Mouse (Mus musculus) thymus, adult 2 months (tissue): ENCODE measurements around the gene Rhbdf2. TPM values are rescaled to one million over a fixed set of nuclear protein-coding genes. Genes with fewer than 3 reads are reported as not detected.

ENCODE experiments used
- DNase-seq: peaks from one replicate; pipeline ENCODE4 v3.0.0; 2021
- H3K27ac ChIP-seq: fragments of 200-500 bp; 2 replicates; pipeline ENCODE4 v1.5.1; 2012; ENCODE audit warnings: low read length, control low read depth; ENCODE audit not compliant: control insufficient read depth, insufficient read depth
- H3K27me3 ChIP-seq: fragments of 200-500 bp; 2 replicates; pipeline ENCODE4 v1.6.1; 2012; ENCODE audit warnings: mild to moderate bottlenecking, low read length, moderate library complexity, mixed read lengths; ENCODE audit not compliant: control insufficient read depth, insufficient read depth
- H3K36me3 ChIP-seq: fragments of 200-500 bp; 2 replicates; pipeline ENCODE4 v1.6.1; 2012; ENCODE audit warnings: mild to moderate bottlenecking, low read length, moderate library complexity; ENCODE audit not compliant: control insufficient read depth, insufficient read depth
- H3K4me1 ChIP-seq: fragments of 200-500 bp; replicated peaks from 2 replicates; pipeline ENCODE4 v1.6.1; 2012; ENCODE audit warnings: low read length; ENCODE audit not compliant: control insufficient read depth, insufficient read depth
- H3K4me3 ChIP-seq: fragments of 200-500 bp; 2 replicates; pipeline ENCODE4 v1.5.1; 2012; ENCODE audit warnings: mild to moderate bottlenecking, low read length, control low read depth, moderate library complexity; ENCODE audit not compliant: control insufficient read depth, insufficient read depth
- CTCF ChIP-seq: fragments of 200-500 bp; IDR thresholded peaks from 2 replicates; pipeline ENCODE4 v1.5.1; 2012; ENCODE audit warnings: mild to moderate bottlenecking, control low read depth, low read length, moderate library complexity, borderline replicate concordance; ENCODE audit not compliant: control insufficient read depth, poor library complexity, insufficient read depth; ENCODE audit errors: extremely low read depth
- POLR2A ChIP-seq: fragments of 200-500 bp; IDR thresholded peaks from 2 replicates; pipeline ENCODE4 v1.6.1; 2012; ENCODE audit warnings: mild to moderate bottlenecking, low read length, control low read depth, moderate library complexity; ENCODE audit not compliant: control insufficient read depth, poor library complexity, insufficient read depth; ENCODE audit errors: extremely low read depth
- WGBS: fragments of 180-500 bp; shearing (Covaris S2); methylation state at CpG from one replicate; pipeline ENCODE4 v1.1.7; 2018; 5-methylcytosine and 5-hydroxymethylcytosine counted together
- polyA plus RNA-seq: library from polyadenylated mRNA; depleted of rRNA; stranded (reverse); fragments of >200 nt; gene quantifications from 2 replicates; pipeline ENCODE4 v1.2.3, GENCODE M21; 2012

Gene Rhbdf2
- polyA plus RNA-seq, 1 experiment, result 44.4 TPM

DNA sequence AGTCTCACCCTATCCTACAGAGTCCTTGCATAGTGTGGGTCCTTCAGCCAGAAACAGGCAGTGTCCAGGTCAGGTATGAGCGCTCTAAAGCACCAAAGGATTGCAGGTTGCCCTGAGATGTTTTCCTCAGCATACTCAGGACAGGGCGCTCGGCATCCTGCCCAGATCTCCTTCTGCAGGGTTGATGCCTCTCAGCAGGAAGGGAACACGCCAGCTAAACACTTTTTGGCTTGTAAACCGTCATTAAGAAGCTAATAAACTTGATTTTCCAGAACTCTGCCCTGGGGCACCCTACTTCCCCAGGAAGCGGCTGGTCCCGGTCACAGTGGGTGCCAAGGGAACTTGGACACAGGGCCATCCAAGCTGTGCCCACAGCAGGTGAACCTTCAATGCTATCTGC is 7.7 kb downstream of the Rhbdf2 start:
- Histone ChIP-seq H3K4me1 (peaks cover 60% of the 10 kb centered on the region), H3K27ac (no peak overlapping the region), H3K4me3 (no peak overlapping the region), H3K27me3 (no peaks in the 10 kb centered on the region), H3K36me3 (no peaks in the 10 kb centered on the region)
- no peak for DNase-seq
- TF ChIP-seq CTCF, result no peak
- no peak for TF ChIP-seq POLR2A
- 95% methylated on average over 7 of the region's 7 CpGs for WGBS

DNA sequence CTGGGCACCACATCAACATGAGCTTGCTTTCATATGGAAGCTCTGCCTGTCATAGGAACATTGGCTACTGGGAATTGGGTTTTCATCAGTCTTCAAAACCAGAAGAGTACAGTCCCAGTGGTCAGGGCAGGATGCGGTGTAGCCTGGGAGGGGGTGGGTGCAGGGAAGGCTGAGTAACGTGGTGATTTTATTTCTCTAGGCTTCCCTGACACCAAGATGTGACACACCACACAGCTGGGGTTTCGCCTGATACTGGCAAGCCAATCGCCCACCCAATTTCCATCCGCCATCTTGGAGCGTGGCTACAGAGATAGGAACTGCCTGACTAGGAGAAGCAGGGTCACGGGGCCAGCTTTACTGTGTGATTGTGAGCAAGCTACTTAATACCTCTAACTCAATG is 8.2 kb downstream of the Rhbdf2 start:
- Histone ChIP-seq H3K27me3 (no peaks in the 10 kb centered on the region), H3K4me3 (no peak overlapping the region), H3K27ac (no peak overlapping the region), H3K36me3 (no peaks in the 10 kb centered on the region), H3K4me1 (peaks cover 57% of the 10 kb centered on the region)
- TF ChIP-seq CTCF (no peak), POLR2A (no peak)
- WGBS, result 78% methylated on average over 7 of the region's 7 CpGs
- DNase-seq, result no peak

- no peaks in the 10 kb centered on the region for H3K27me3 ChIP-seq
- peaks cover 49% of the 10 kb centered on the region for H3K4me1 ChIP-seq
- H3K4me3 ChIP-seq, result no peak overlapping the region
- 13% methylated on average over 7 of the region's 7 CpGs for WGBS
- DNase-seq, result no peak
- TF ChIP-seq CTCF, result no peak
- no peak for TF ChIP-seq POLR2A
- no peak overlapping the region for H3K27ac ChIP-seq
- H3K36me3 ChIP-seq, result no peaks in the 10 kb centered on the region
Measured at GRCm38 (mm10) chr11:116617641-116618040, 9.2 kb downstream of the Rhbdf2 start.

DNA sequence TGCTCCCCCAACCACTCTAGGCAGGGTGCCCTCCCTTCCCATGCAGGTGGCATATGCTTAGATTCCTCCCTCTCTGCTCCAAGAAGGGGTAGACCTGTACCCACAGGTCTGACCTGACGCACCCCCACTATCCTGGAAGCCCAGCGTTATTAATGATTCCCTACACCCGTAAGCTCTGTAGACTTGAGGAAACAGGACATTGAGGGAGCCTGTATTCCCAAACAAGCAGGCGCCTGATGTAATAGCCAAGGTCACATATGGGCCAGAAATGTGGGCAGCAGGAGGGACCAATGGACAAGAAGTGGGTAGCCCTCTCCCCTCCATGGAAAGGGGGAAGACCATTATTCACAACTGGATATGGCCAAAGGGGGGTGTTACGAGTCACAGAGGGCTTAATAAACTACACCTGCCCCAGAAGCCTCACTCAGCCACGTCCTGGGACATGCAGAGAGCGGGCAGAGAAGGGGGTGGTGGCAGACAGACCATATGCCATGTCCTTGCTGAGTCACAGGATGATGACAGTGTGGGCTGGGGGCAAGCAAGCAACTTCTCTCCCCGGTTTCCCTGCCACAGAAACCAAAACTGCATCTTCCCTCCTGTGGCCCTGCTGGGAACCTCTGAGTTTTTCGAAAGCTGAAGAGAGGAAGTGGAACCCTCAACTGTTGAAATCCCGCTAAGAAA is 10.2 kb downstream of the Rhbdf2 start:
- DNase-seq, result no peak
- no peak for TF ChIP-seq POLR2A
- no peaks in the 10 kb centered on the region for H3K27me3 ChIP-seq
- H3K4me3 ChIP-seq, result no peak overlapping the region
- no peak overlapping the region for H3K27ac ChIP-seq
- no peaks in the 10 kb centered on the region for H3K36me3 ChIP-seq
- peaks cover 48% of the 10 kb centered on the region for H3K4me1 ChIP-seq
- WGBS, result 19% methylated on average over 10 of the region's 10 CpGs

- Histone ChIP-seq H3K36me3 (no peaks in the 10 kb centered on the region), H3K27me3 (no peaks in the 10 kb centered on the region), H3K27ac (no peak overlapping the region), H3K4me1 (peaks cover 48% of the 10 kb centered on the region), H3K4me3 (peak overlapping the region; percentile 28; the same call in 1 of the 2 replicates)
- TF ChIP-seq CTCF, result no peak
- no peak for TF ChIP-seq POLR2A
- DNase-seq, result peak; percentile 40
- WGBS, result 1% methylated on average over 15 of the region's 15 CpGs
Measured at GRCm38 (mm10) chr11:116615735-116616437, 10.9 kb downstream of the Rhbdf2 start.

DNA sequence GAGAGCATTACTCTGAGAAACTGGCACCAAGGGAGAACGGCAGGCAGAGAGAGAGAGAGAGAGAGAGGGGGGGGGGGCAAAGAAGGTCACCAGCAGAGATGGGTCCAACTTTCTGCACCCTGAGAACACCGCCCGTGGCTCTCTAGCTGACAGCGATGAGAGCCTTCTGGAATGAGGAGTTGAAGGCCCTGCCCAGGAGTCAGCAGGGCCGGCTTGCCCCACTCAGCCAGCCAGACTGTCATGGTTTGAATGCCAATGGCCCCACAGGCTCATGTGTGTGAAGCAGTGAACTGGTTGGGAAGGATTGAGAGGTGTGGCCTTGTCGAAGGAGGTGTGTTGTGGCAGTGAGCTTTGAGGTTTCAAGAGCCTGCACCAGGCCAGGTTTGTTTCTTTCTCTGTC is 13.6 kb downstream of the Rhbdf2 start:
- H3K27me3 ChIP-seq, result no peaks in the 10 kb centered on the region
- no peaks in the 10 kb centered on the region for H3K36me3 ChIP-seq
- no peak overlapping the region for H3K27ac ChIP-seq
- H3K4me3 ChIP-seq, result no peak overlapping the region
- no peak for DNase-seq
- peaks cover 50% of the 10 kb centered on the region for H3K4me1 ChIP-seq
- 97% methylated on average over 6 of the region's 6 CpGs for WGBS
- TF ChIP-seq POLR2A (no peak), CTCF (no peak)
